Mouse (Mus musculus) liver, adult 2 months (tissue): ENCODE measurements around the gene Rab28.

Experiments used
- CTCF ChIP-seq: fragments of 200-500 bp; IDR thresholded peaks from 2 replicates; pipeline ENCODE4 v1.5.1; 2011; ENCODE audit warnings: low read depth, low read length, control low read depth
- POLR2A ChIP-seq: fragments of 200-500 bp; IDR thresholded peaks from 2 replicates; pipeline ENCODE4 v1.6.1; 2011; ENCODE audit warnings: low read length, control low read depth; ENCODE audit not compliant: insufficient read depth; ENCODE audit errors: extremely low read depth

- no peak for TF ChIP-seq CTCF
- no peak for TF ChIP-seq POLR2A
These were observed 89.0 kb downstream of the Rab28 start for GRCm38 (mm10) chr5:41618966-41619365.
